Mouse (Mus musculus) midbrain, embryonic 15.5 days (tissue): ENCODE data around the gene Dnajb1. TPM values are rescaled to one million over a fixed set of nuclear protein-coding genes. Genes with fewer than 3 reads are reported as not detected.

Experiments used
- ATAC-seq: fragments of 200-750 bp; cut with Nextera tagmentation; replicated peaks from 2 replicates; pipeline ENCODE4 v1.8.0; 2017; ENCODE audit warnings: moderate TSS enrichment
- H3K27ac ChIP-seq: fragments of 300-500 bp; sonication (generic); 2 replicates; pipeline ENCODE4 v1.5.1; 2015; ENCODE audit warnings: mild to moderate bottlenecking, inconsistent platforms
- H3K27me3 ChIP-seq: fragments of 300-500 bp; sonication (generic); replicated peaks from 2 replicates; pipeline ENCODE4 v1.6.1; 2015; ENCODE audit warnings: inconsistent platforms
- H3K36me3 ChIP-seq: fragments of 300-500 bp; sonication (generic); replicated peaks from 2 replicates; pipeline ENCODE4 v1.6.1; 2015; ENCODE audit warnings: inconsistent platforms
- H3K4me1 ChIP-seq: fragments of 300-500 bp; sonication (generic); 2 replicates; pipeline ENCODE4 v1.6.1; 2015; ENCODE audit warnings: inconsistent platforms
- H3K4me2 ChIP-seq: fragments of 300-500 bp; sonication (generic); 2 replicates; pipeline ENCODE4 v1.6.1; 2015; ENCODE audit warnings: inconsistent platforms, mild to moderate bottlenecking, moderate library complexity
- H3K4me3 ChIP-seq: fragments of 300-500 bp; sonication (generic); 2 replicates; pipeline ENCODE4 v1.5.1; 2015; ENCODE audit warnings: mild to moderate bottlenecking, inconsistent platforms
- H3K9ac ChIP-seq: fragments of 300-500 bp; sonication (generic); 2 replicates; pipeline ENCODE4 v1.6.1; 2015; ENCODE audit warnings: mild to moderate bottlenecking, inconsistent platforms
- H3K9me3 ChIP-seq: fragments of 300-500 bp; sonication (generic); 2 replicates; pipeline ENCODE4 v1.6.1; 2016; ENCODE audit warnings: inconsistent platforms
- WGBS: fragments of 180-500 bp; shearing (Covaris S2); methylation state at CpG from one replicate; pipeline ENCODE4 v1.1.7; 2015; ENCODE audit warnings: mixed read lengths; 5-methylcytosine and 5-hydroxymethylcytosine counted together
- polyA plus RNA-seq: library from polyadenylated mRNA; unstranded; fragments of >200 nt; fragmentation: Nextera tagmentation; extraction: Ambion mirVana; gene quantifications from 2 replicates; pipeline ENCODE4 v1.2.1, GENCODE M21; 2015

Dnajb1 gene
- polyA plus RNA-seq, 1 experiment from 2014 or later = 65.2 TPM

DNA sequence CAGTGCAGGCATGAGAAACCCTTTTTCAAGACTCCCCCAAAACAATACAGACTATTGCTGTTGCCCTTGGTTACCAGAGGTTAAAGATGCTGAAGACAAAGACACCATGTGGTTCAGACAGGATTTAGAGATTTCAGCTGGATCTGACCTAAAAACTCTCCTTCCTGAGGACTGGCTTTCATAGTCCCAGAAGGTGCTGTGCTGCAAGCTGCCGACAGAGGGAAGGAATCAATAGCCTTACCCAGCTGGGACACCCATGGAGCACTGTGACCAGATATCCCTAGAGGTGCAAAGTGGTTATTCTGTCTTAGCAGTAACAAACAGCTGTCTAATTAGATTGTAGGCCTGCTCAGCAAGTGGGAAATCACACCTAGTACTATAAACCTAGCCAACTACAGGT is 9.8 kb upstream of the Dnajb1 start:
- ATAC-seq = no peak
- Histone ChIP-seq H3K4me1 (peaks cover 11% of the 10 kb centered on the region), H3K4me2 (no peak overlapping the region), H3K27ac (no peak overlapping the region), H3K9ac (no peak overlapping the region), H3K27me3 (no peaks in the 10 kb centered on the region), H3K9me3 (no peaks in the 10 kb centered on the region), H3K4me3 (no peak overlapping the region), H3K36me3 (no peaks in the 10 kb centered on the region)
- WGBS = 3% methylated on average over 1 of the region's 1 CpGs

DNA sequence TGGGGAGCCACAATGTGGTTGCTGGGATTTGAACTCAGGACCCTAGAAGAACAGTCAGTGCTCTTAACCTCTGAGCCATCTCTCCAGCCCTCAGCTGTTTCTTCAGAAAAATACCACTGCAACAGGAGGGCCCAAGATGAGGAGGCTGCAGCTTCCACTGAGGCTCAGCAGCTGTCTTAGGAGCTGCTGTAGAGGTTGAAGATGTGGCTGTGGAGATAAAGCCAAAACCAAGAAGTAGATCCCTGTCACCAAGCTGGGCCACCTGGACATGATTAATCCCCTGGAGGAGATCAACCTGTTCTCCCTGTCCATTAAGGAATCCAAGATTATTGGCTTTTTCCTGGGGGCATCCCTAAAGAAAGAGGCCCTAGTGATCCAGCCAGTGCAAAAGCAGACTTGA is 8.2 kb upstream of the Dnajb1 start:
- ATAC-seq = no peak
- Histone ChIP-seq H3K9me3 (no peaks in the 10 kb centered on the region), H3K9ac (no peak overlapping the region), H3K27ac (no peak overlapping the region), H3K27me3 (no peaks in the 10 kb centered on the region), H3K4me3 (no peak overlapping the region), H3K4me2 (no peak overlapping the region), H3K4me1 (peaks cover 6% of the 10 kb centered on the region; the same call in 1 of the 2 replicates), H3K36me3 (no peaks in the 10 kb centered on the region)

DNA sequence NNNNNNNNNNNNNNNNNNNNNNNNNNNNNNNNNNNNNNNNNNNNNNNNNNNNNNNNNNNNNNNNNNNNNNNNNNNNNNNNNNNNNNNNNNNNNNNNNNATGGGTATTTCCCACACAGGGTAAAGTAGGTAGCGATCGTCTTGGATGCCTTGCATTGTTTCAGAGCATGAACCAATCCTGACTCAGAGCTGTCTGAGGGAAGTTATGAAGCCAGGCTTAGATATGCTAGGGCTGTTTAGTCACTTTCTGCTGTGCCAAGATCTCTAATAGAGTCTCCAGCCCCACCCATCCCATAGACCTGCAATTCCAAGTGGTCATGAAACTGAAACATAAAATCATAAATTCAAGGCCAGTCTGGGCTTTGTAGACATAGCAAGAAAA is 5.4 kb upstream of the Dnajb1 start:
- H3K27ac ChIP-seq = no peak overlapping the region
- 89% methylated on average over 2 of the region's 2 CpGs for WGBS
- H3K4me1 ChIP-seq = peaks cover 6% of the 10 kb centered on the region
- H3K4me3 ChIP-seq = no peak overlapping the region
- H3K4me2 ChIP-seq = no peak overlapping the region
- no peaks in the 10 kb centered on the region for H3K36me3 ChIP-seq
- ATAC-seq = no peak
- H3K27me3 ChIP-seq = no peaks in the 10 kb centered on the region
- H3K9me3 ChIP-seq = no peaks in the 10 kb centered on the region
- H3K9ac ChIP-seq = no peak overlapping the region

DNA sequence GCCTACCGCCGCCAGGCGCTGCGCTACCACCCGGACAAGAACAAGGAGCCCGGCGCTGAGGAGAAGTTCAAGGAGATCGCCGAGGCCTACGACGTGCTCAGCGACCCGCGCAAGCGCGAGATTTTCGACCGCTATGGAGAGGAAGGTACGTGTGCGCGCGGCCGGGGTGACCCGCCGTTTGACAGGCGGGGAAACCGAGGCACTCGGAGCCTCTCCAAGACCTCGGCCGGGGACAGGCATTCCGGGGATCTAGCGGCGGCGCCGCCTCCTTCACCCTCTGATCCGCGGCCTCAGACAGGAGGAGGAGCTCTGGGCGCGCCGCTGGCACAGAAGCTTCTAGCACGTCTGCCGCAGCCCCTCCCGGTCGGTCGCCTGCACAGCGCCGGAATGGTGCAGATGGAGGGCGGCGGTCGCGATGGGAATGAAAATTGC is 421 bp downstream of the Dnajb1 start:
- H3K9me3 ChIP-seq = no peaks in the 10 kb centered on the region
- H3K9ac ChIP-seq = peak overlapping the region; percentile 79
- peak; percentile 77 for ATAC-seq
- H3K27ac ChIP-seq = peak overlapping the region; percentile 98
- peaks cover 25% of the 10 kb centered on the region for H3K4me1 ChIP-seq
- no peaks in the 10 kb centered on the region for H3K27me3 ChIP-seq
- H3K4me3 ChIP-seq = peak overlapping the region; percentile 79
- H3K36me3 ChIP-seq = peaks cover 33% of the 10 kb centered on the region
- WGBS = under 1% methylated on average over 51 of the region's 51 CpGs
- H3K4me2 ChIP-seq = peak overlapping the region; percentile 81

DNA sequence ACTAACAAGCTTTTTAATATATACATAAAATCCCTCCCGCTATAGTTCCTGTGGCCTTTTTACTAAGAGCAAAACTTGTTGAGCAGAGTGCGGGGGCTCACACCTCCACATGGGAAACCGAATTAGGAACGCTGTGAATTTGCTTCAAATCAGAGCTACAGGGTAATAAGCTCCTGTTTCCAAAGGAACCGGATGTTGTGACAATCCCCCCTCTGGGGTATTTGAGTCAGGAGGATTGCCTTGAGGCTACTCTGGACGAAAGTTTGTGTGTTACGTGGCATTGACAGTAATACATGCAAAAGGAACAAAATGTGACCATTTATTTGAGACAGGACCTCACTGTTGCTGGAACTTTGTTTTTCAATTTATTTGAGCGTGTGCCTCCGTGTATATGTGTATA is 1.1 kb downstream of the Dnajb1 start:
- no peaks in the 10 kb centered on the region for H3K27me3 ChIP-seq

DNA sequence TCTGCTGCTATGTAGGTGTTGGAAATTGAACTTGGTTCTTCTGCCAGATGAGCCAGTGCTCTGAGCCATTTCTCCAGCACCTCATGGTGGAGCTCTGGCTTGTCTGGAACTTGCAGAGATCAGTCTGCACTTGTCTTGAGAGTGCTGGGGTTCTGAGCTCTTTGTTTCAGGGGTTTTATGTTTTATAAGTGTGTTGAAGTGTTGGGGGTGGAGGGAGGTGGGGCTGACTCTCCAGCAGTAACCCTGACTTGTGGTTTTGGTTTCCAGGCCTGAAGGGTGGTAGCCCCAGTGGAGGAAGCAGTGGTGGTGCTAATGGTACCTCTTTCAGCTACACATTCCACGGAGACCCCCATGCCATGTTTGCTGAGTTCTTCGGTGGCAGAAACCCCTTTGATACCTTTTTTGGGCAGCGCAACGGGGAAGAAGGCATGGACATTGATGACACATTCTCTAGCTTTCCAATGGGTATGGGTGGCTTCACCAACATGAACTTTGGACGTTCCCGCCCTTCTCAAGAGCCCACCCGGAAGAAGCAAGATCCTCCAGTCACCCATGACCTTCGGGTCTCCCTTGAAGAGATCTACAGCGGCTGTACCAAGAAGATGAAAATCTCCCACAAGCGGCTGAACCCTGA is 1.7 kb downstream of the Dnajb1 start:
- H3K4me1 ChIP-seq = peaks cover 25% of the 10 kb centered on the region
- peaks cover 33% of the 10 kb centered on the region for H3K36me3 ChIP-seq
- 95% methylated on average over 10 of the region's 10 CpGs for WGBS
- peak overlapping the region; percentile 79 for H3K4me3 ChIP-seq
- peak overlapping the region; percentile 79; the same call in 1 of the 2 replicates for H3K9ac ChIP-seq
- no peak for ATAC-seq
- no peak overlapping the region for H3K27ac ChIP-seq
- no peaks in the 10 kb centered on the region for H3K27me3 ChIP-seq
- no peaks in the 10 kb centered on the region for H3K9me3 ChIP-seq
- peak overlapping the region; percentile 81 for H3K4me2 ChIP-seq

More for the DNA sequence above, 1.1 kb downstream of the Dnajb1 start:
- H3K9me3 ChIP-seq = no peaks in the 10 kb centered on the region
- ATAC-seq = no peak
- peaks cover 33% of the 10 kb centered on the region for H3K36me3 ChIP-seq
- H3K4me2 ChIP-seq = peak overlapping the region; percentile 81
- H3K27ac ChIP-seq = peak overlapping the region; percentile 98
- WGBS = 35% methylated on average over 9 of the region's 9 CpGs
- H3K9ac ChIP-seq = peak overlapping the region; percentile 79
- H3K4me3 ChIP-seq = peak overlapping the region; percentile 79
- peaks cover 25% of the 10 kb centered on the region for H3K4me1 ChIP-seq

DNA sequence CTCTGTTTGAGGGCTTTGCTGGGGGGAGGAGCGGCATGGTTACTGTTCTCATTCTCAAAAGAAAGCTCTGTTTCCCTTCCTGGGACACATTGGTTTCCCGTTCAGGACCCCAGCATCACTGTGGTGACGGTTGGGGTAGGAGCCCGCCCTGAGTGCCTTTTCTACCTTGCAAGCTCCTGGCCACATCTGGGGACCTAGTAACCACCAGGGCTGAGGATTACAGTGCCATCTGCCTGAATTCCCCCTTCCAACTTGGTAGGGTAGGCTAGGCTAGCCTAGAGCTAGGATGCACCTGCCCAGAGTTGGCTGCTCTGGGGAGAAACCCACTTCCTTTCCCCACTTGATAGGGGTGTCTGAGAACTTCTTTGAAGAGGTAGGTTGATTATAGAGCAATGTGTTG is 3.9 kb downstream of the Dnajb1 start:
- H3K9me3 ChIP-seq = no peaks in the 10 kb centered on the region
- ATAC-seq = no peak
- 91% methylated on average over 4 of the region's 4 CpGs for WGBS
- H3K9ac ChIP-seq = no peak overlapping the region
- no peak overlapping the region for H3K4me2 ChIP-seq
- H3K4me1 ChIP-seq = peaks cover 24% of the 10 kb centered on the region
- peaks cover 33% of the 10 kb centered on the region for H3K36me3 ChIP-seq
- no peak overlapping the region for H3K4me3 ChIP-seq
- no peaks in the 10 kb centered on the region for H3K27me3 ChIP-seq
- H3K27ac ChIP-seq = no peak overlapping the region

DNA sequence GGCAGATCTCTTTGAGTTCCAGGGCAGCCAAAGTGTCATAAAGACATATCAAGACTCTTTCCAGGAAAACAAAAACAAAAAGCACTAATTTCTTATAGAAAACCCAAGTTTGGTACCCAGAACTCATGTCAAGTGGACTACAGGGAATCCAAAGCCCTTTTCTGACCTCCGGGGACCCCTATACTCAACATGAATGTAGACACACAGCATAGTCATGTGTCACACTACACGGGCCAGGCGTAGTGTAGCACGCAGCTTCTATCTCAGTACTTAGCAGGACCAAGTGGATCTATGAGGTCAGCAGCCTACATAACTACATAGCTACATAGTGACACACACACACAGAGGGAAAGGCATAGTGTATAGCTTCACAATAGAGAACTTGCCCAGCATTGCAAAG is 5.7 kb downstream of the Dnajb1 start:
- no peak overlapping the region for H3K27ac ChIP-seq
- WGBS = 92% methylated on average over 4 of the region's 4 CpGs
- H3K9me3 ChIP-seq = no peaks in the 10 kb centered on the region
- no peak overlapping the region for H3K4me3 ChIP-seq
- no peaks in the 10 kb centered on the region for H3K27me3 ChIP-seq
- H3K36me3 ChIP-seq = peaks cover 33% of the 10 kb centered on the region
- H3K4me1 ChIP-seq = peaks cover 19% of the 10 kb centered on the region
- H3K9ac ChIP-seq = no peak overlapping the region
- H3K4me2 ChIP-seq = no peak overlapping the region
- ATAC-seq = no peak

DNA sequence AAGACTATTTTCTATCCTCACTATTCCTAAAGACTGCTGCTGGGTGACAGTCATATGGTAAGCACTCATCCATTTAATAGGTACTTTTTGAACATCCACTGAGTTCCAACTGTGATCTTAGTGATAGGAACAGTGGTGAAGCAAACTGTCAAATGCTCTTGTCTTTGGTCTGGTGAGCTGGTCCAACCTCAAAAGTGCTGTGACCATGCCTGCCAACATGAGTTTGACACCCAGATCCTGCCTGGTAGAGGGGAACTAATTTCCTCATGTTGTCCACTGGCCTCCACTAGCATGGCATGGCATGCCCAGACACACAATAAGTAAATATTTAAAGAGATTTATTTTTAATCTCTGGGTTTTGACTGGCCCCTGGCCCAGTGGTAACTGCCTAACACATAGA is 8.6 kb downstream of the Dnajb1 start:
- no peak for ATAC-seq
- H3K27me3 ChIP-seq = no peaks in the 10 kb centered on the region
- H3K9me3 ChIP-seq = no peaks in the 10 kb centered on the region
- no peak overlapping the region for H3K9ac ChIP-seq
- no peak overlapping the region for H3K4me3 ChIP-seq
- H3K27ac ChIP-seq = no peak overlapping the region
- H3K4me2 ChIP-seq = no peak overlapping the region
- H3K36me3 ChIP-seq = peaks cover 17% of the 10 kb centered on the region
- H3K4me1 ChIP-seq = 0 out of 2 replicates have a peak, but pooled peaks cover 2% of the 10 kb centered on the region

DNA sequence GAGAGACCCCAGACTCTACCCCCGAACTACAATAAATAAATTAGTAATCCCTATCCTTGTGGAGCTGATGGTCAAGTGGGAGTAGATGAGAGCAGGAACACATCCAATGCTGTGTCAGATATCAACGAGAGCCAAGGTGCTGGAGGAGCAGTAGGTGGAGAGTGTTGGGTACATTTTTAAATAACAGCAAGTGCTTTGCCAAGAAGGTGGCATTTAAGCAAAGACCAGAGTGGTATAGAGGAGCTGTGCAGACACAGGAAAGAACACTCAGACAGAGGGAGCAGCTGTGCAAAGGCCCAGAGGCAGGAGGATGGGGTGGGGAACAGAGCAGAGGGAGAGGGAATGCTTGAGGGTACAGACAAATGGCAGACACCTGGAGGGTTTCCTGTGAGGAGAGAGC is 9.1 kb downstream of the Dnajb1 start:
- no peak overlapping the region for H3K9ac ChIP-seq
- H3K27ac ChIP-seq = no peak overlapping the region
- WGBS = 95% methylated on average over 2 of the region's 2 CpGs
- H3K4me3 ChIP-seq = no peak overlapping the region
- H3K4me1 ChIP-seq = 0 out of 2 replicates have a peak, but pooled peaks cover 2% of the 10 kb centered on the region
- H3K36me3 ChIP-seq = peaks cover 12% of the 10 kb centered on the region
- no peak for ATAC-seq
- no peak overlapping the region for H3K4me2 ChIP-seq
- H3K9me3 ChIP-seq = no peaks in the 10 kb centered on the region
- H3K27me3 ChIP-seq = no peaks in the 10 kb centered on the region

DNA sequence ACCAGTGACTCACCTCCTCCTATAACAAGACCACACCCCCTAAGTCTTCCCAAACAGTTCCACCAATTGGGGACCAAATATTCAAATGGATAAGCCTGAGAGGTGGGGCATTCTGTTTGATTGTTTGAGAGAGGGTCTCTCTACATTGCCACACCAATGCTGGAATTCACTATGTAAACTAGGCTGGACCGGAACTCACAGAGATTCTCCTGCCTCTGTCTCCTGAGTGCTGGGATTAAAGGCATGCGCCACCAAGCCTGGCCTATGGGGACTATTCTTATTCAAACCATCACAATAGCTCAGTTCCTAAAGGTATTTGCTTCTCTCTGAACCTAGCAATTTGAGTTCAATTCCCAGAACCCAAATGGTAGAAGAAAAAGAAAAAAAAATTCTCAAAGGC is 10.6 kb downstream of the Dnajb1 start:
- Histone ChIP-seq H3K36me3 (no peaks in the 10 kb centered on the region), H3K27ac (no peak overlapping the region), H3K4me1 (0 out of 2 replicates have a peak, but pooled peaks cover 7% of the 10 kb centered on the region), H3K27me3 (no peaks in the 10 kb centered on the region), H3K4me3 (no peak overlapping the region), H3K9me3 (no peaks in the 10 kb centered on the region), H3K4me2 (no peak overlapping the region), H3K9ac (no peak overlapping the region)
- WGBS = 97% methylated on average over 2 of the region's 2 CpGs
- no peak for ATAC-seq

DNA sequence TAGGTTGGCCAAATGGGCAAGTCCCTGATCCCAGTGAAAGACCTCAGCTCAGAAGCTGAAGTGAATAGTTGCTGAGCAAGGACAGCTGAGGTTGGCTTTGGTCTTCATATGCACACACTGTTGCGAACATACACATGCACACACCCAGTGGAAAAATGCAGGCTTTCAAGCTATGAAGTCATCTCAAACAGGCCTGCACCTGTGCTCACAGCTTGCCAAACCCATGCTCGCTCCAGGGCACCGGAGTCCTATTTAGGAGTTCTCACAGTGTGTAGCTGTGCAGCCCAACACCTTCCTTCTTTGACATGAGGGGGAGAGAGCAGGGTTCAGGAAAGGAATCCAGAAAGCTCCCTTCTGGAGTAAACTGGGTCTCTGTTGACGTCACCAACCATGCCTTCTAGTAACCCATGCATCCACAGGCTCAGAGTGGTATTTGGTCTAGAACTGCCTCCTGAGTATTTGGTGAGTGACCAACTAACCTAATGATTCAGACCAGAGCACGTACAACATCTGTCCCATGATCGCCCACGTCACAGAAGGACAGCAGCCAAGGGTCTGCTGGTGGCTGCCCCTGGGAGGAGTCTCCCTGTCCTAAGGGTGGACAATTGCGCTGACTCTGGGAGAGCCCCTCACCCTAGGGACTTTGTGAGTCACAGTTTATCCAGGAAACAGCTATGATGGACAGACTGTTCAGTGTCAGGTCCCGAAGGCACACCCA is 11.7 kb downstream of the Dnajb1 start:
- Histone ChIP-seq H3K36me3 (no peaks in the 10 kb centered on the region), H3K4me3 (no peak overlapping the region), H3K27ac (no peak overlapping the region), H3K4me2 (no peak overlapping the region), H3K27me3 (no peaks in the 10 kb centered on the region), H3K9ac (no peak overlapping the region), H3K9me3 (no peaks in the 10 kb centered on the region), H3K4me1 (0 out of 2 replicates have a peak, but pooled peaks cover 7% of the 10 kb centered on the region)
- no peak for ATAC-seq
- WGBS = 91% methylated on average over 9 of the region's 9 CpGs
